Mouse (Mus musculus): ENCODE measurements at regions not wholly inside any gene's neighbourhood (a gene's known extent, or its start where the extent isn't known, plus 50 kb on each side); places are given as distances from the start of the nearest gene placed in this dataset.

GRCm38 (mm10) chr11:84667711-84668110, 142.4 kb upstream of the Lhx1 start:
- TF ChIP-seq CTCF (IDR thresholded peaks at IDR 0.05; ENCODE audit: low read depth, low read length) (no peak), POLR2A (IDR thresholded peaks at IDR 0.05; ENCODE audit: borderline replicate concordance, low read depth, low read length) (no peak)
